Mouse (Mus musculus) forebrain, embryonic 16.5 days (tissue): ENCODE results near the gene Eif4a3. TPM values are rescaled to one million over a fixed set of nuclear protein-coding genes. Genes with fewer than 3 reads are reported as not detected.
A peak's percentile ranks its signal among the peaks of the same experiment; 100 is the strongest.

Experiments
- ATAC-seq: fragments of 200-750 bp; cut with Nextera tagmentation; 2 replicates; pipeline ENCODE4 v1.8.0; 2017; ENCODE audit warnings: mild to moderate bottlenecking, moderate library complexity
- H3K27ac ChIP-seq: fragments of 300-500 bp; sonication (generic); 2 replicates; pipeline ENCODE4 v1.5.1; 2014; ENCODE audit warnings: low read length, control low read depth
- H3K27me3 ChIP-seq: fragments of 300-500 bp; sonication (generic); replicated peaks from 2 replicates; pipeline ENCODE4 v1.6.1; 2014; ENCODE audit warnings: low read length; ENCODE audit not compliant: control insufficient read depth, insufficient read depth
- H3K36me3 ChIP-seq: fragments of 300-500 bp; sonication (generic); 2 replicates; pipeline ENCODE4 v1.6.1; 2014; ENCODE audit not compliant: control insufficient read depth, insufficient read depth
- H3K4me1 ChIP-seq: fragments of 300-500 bp; sonication (generic); replicated peaks from 2 replicates; pipeline ENCODE4 v1.6.1; 2014; ENCODE audit warnings: low read length; ENCODE audit not compliant: control insufficient read depth, insufficient read depth
- H3K4me2 ChIP-seq: fragments of 300-500 bp; sonication (generic); 2 replicates; pipeline ENCODE4 v1.6.1; 2014; ENCODE audit warnings: mild to moderate bottlenecking, low read length, control low read depth
- H3K4me3 ChIP-seq: fragments of 300-500 bp; sonication (generic); replicated peaks from 2 replicates; pipeline ENCODE4 v1.5.1; 2014; ENCODE audit warnings: mild to moderate bottlenecking, low read length, control low read depth
- H3K9ac ChIP-seq: fragments of 300-500 bp; sonication (generic); replicated peaks from 2 replicates; pipeline ENCODE4 v1.6.1; 2014; ENCODE audit warnings: low read depth, low read length, control low read depth
- H3K9me3 ChIP-seq: fragments of 300-500 bp; sonication (generic); 2 replicates; pipeline ENCODE4 v1.6.1; 2016; ENCODE audit warnings: low read length; ENCODE audit not compliant: control insufficient read depth
- WGBS: fragments of 180-500 bp; shearing (Covaris S2); extraction: QIAGEN DNeasy Blood & Tissue Kit; methylation state at CpG from one replicate; pipeline ENCODE4 v1.1.7; 2014; 5-methylcytosine and 5-hydroxymethylcytosine counted together
- polyA plus RNA-seq: library from polyadenylated mRNA; unstranded; fragments of >200 nt; fragmentation: Nextera tagmentation; extraction: Ambion mirVana; gene quantifications from 2 replicates; pipeline ENCODE4 v1.2.1, GENCODE M21; 2015

Eif4a3 gene
- polyA plus RNA-seq: 271 and 273 TPM in 2 replicates

GRCm38 (mm10) chr11:119299391-119300245 lies at the start of gene Eif4a3:
Eif4a3 (minus strand) TSS chr11:119300089.
- Histone ChIP-seq H3K27me3 (no peaks in the 10 kb centered on the region), H3K4me3 (peak within 1 kb of the TSS; percentile 98), H3K4me2 (peak within 1 kb of the TSS; percentile 98), H3K9me3 (no peaks in the 10 kb centered on the region), H3K36me3 (peaks cover 21% of the 10 kb centered on the region), H3K4me1 (peaks cover 19% of the 10 kb centered on the region), H3K27ac (peak within 1 kb of the TSS; percentile 99), H3K9ac (peak within 1 kb of the TSS; percentile 88)
- peak; percentile 98 for ATAC-seq
- under 1% methylated on average over 89 of the region's 89 CpGs for WGBS

- Histone ChIP-seq H3K4me1 (no peaks in the 10 kb centered on the region), H3K4me2 (no peak overlapping the region), H3K27ac (no peak overlapping the region), H3K36me3 (no peaks in the 10 kb centered on the region), H3K27me3 (no peaks in the 10 kb centered on the region), H3K9me3 (no peaks in the 10 kb centered on the region), H3K9ac (no peak overlapping the region), H3K4me3 (no peak overlapping the region)
- WGBS: 89% methylated on average over 4 of the region's 4 CpGs
- ATAC-seq: no peak
These were observed 47.2 kb upstream of the Eif4a3 start for GRCm38 (mm10) chr11:119347125-119347524.

GRCm38 (mm10) chr11:119344865-119345264 lies 45.0 kb upstream of the Eif4a3 start:
- Histone ChIP-seq H3K4me2 (no peak overlapping the region), H3K4me3 (no peak overlapping the region), H3K27me3 (no peaks in the 10 kb centered on the region), H3K36me3 (no peaks in the 10 kb centered on the region), H3K9me3 (no peaks in the 10 kb centered on the region), H3K9ac (no peak overlapping the region), H3K27ac (no peak overlapping the region), H3K4me1 (no peaks in the 10 kb centered on the region)
- ATAC-seq: no peak
- 71% methylated on average over 6 of the region's 6 CpGs for WGBS

- Histone ChIP-seq H3K4me2 (no peak overlapping the region), H3K4me1 (no peaks in the 10 kb centered on the region), H3K4me3 (no peak overlapping the region), H3K36me3 (no peaks in the 10 kb centered on the region), H3K9ac (no peak overlapping the region), H3K9me3 (no peaks in the 10 kb centered on the region), H3K27ac (no peak overlapping the region), H3K27me3 (no peaks in the 10 kb centered on the region)
- ATAC-seq: no peak
- 82% methylated on average over 8 of the region's 8 CpGs for WGBS
These were observed 44.3 kb upstream of the Eif4a3 start for GRCm38 (mm10) chr11:119344178-119344577.

GRCm38 (mm10) chr11:119339637-119340036 lies 39.7 kb upstream of the Eif4a3 start:
- Histone ChIP-seq H3K9ac (no peak overlapping the region), H3K36me3 (no peaks in the 10 kb centered on the region), H3K27ac (no peak overlapping the region), H3K4me1 (no peaks in the 10 kb centered on the region), H3K4me2 (no peak overlapping the region), H3K9me3 (no peaks in the 10 kb centered on the region), H3K4me3 (no peak overlapping the region), H3K27me3 (no peaks in the 10 kb centered on the region)
- peak; percentile 33; the same call in 1 of the 2 replicates for ATAC-seq
- WGBS: 2% methylated on average over 5 of the region's 5 CpGs

GRCm38 (mm10) chr11:119339179-119339578 lies 39.3 kb upstream of the Eif4a3 start:
- no peak for ATAC-seq
- Histone ChIP-seq H3K27me3 (no peaks in the 10 kb centered on the region), H3K27ac (no peak overlapping the region), H3K4me2 (no peak overlapping the region), H3K4me3 (no peak overlapping the region), H3K4me1 (no peaks in the 10 kb centered on the region), H3K36me3 (no peaks in the 10 kb centered on the region), H3K9me3 (no peaks in the 10 kb centered on the region), H3K9ac (no peak overlapping the region)
- WGBS: 46% methylated on average over 5 of the region's 5 CpGs

- WGBS: 78% methylated on average over 10 of the region's 10 CpGs
- Histone ChIP-seq H3K4me1 (no peaks in the 10 kb centered on the region), H3K27ac (no peak overlapping the region), H3K9me3 (no peaks in the 10 kb centered on the region), H3K27me3 (no peaks in the 10 kb centered on the region), H3K9ac (no peak overlapping the region), H3K4me3 (no peak overlapping the region), H3K36me3 (no peaks in the 10 kb centered on the region), H3K4me2 (no peak overlapping the region)
- no peak for ATAC-seq
These were observed 38.6 kb upstream of the Eif4a3 start for GRCm38 (mm10) chr11:119338271-119339059.

GRCm38 (mm10) chr11:119331970-119332369 lies 32.1 kb upstream of the Eif4a3 start:
- no peak for ATAC-seq
- Histone ChIP-seq H3K4me3 (no peak overlapping the region), H3K4me2 (no peak overlapping the region), H3K27me3 (no peaks in the 10 kb centered on the region), H3K27ac (no peak overlapping the region), H3K9ac (no peak overlapping the region), H3K4me1 (no peaks in the 10 kb centered on the region), H3K9me3 (no peaks in the 10 kb centered on the region), H3K36me3 (no peaks in the 10 kb centered on the region)
- WGBS: 52% methylated on average over 3 of the region's 3 CpGs

GRCm38 (mm10) chr11:119330592-119330991 lies 30.7 kb upstream of the Eif4a3 start:
- 68% methylated on average over 4 of the region's 4 CpGs for WGBS
- Histone ChIP-seq H3K9me3 (no peaks in the 10 kb centered on the region), H3K27ac (no peak overlapping the region), H3K36me3 (no peaks in the 10 kb centered on the region), H3K9ac (no peak overlapping the region), H3K4me1 (no peaks in the 10 kb centered on the region), H3K4me2 (no peak overlapping the region), H3K27me3 (no peaks in the 10 kb centered on the region), H3K4me3 (no peak overlapping the region)
- no peak for ATAC-seq
